Mouse (Mus musculus) spleen, postnatal 36 days (tissue): ENCODE results near the gene Supt4a.
A peak's percentile ranks its signal among the peaks of the same experiment; 100 is the strongest.

Source experiments
- DNase-seq, 2 experiments: peaks; one replicate each; pipeline ENCODE4 v3.0.0; 2022; ENCODE audit warnings: low spot score in 2 of 2, mixed read lengths in 1 of 2

Gene Supt4a

GRCm38 (mm10) chr11:87725515-87725914 is 11.8 kb upstream of the Supt4a start:
- no peak for DNase-seq

- peak; percentile 58 to 71 for DNase-seq
Observed at GRCm38 (mm10) chr11:87725964-87726562, 11.3 kb upstream of the Supt4a start.

- no peak for DNase-seq
Observed at GRCm38 (mm10) chr11:87727021-87727420, 10.3 kb upstream of the Supt4a start.

GRCm38 (mm10) chr11:87727471-87727870 is 9.9 kb upstream of the Supt4a start:
- DNase-seq: no peak

- DNase-seq: no peak
Observed at GRCm38 (mm10) chr11:87728850-87729592, 8.3 kb upstream of the Supt4a start.

- DNase-seq: peak in 1 of 2 experiments; percentile 48
Observed at GRCm38 (mm10) chr11:87729593-87730185, 7.7 kb upstream of the Supt4a start.

GRCm38 (mm10) chr11:87730652-87731310 is 6.6 kb upstream of the Supt4a start:
- DNase-seq: no peak

GRCm38 (mm10) chr11:87734346-87734745 is 3.0 kb upstream of the Supt4a start:
- peak; percentile 48 to 58 for DNase-seq

- no peak for DNase-seq
Observed at GRCm38 (mm10) chr11:87735691-87736090, 1.7 kb upstream of the Supt4a start.

- peak; percentile 69 to 83 for DNase-seq
Observed at GRCm38 (mm10) chr11:87736647-87737134, 661 bp upstream of the Supt4a start.

GRCm38 (mm10) chr11:87743691-87744090 is 6.3 kb downstream of the Supt4a start:
- DNase-seq: no peak

GRCm38 (mm10) chr11:87744964-87745363 is 7.6 kb downstream of the Supt4a start:
- peak; percentile 92 to 93 for DNase-seq

GRCm38 (mm10) chr11:87745632-87746555 is 8.5 kb downstream of the Supt4a start:
- no peak for DNase-seq

GRCm38 (mm10) chr11:87747312-87747711 is 10.0 kb downstream of the Supt4a start:
- no peak for DNase-seq

GRCm38 (mm10) chr11:87747716-87748115 is 10.4 kb downstream of the Supt4a start:
- DNase-seq: no peak

GRCm38 (mm10) chr11:87748132-87749119 is 11.1 kb downstream of the Supt4a start:
- peak; percentile 93 to 95 for DNase-seq

GRCm38 (mm10) chr11:87749192-87750042 is 12.1 kb downstream of the Supt4a start:
- peak; percentile 98 for DNase-seq

- peak; percentile 58 to 76 for DNase-seq
Observed at GRCm38 (mm10) chr11:87750043-87750421, 12.7 kb downstream of the Supt4a start.

- DNase-seq: peak; percentile 59 to 72
Observed at GRCm38 (mm10) chr11:87750521-87750920, 13.2 kb downstream of the Supt4a start.
